ENCODE assay signal across 10 mouse cellular contexts in the genomic region with DNA sequence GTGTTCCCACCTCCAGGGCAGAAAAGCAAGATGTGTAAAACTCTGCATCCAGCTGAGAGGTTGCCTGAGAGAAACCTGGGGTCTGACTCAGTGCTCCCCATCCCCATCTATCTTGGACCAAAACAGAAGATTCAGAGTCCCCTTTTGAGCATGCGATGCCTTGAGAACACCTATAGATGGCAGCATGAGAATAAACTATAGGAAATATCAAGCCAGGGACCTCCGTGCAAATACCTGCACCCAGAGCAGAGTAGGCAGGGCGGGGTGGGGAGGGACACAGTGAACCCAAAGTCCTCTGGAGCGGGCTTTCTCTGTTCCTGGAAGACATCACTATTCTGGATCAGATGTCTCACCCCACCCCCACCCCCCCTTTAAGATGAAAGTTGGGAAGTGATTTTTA. TPM values are rescaled to one million over a fixed set of nuclear protein-coding genes. Genes with fewer than 3 reads are reported as not detected.
DNase-seq lines count a peak whose midpoint lies in the region; ATAC-seq and TF ChIP-seq lines count a peak whose summit lies in the region.
"Had no signal": no experiment of that assay in that cellular context is flagged by ENCODE, and none has a peak within 500 bp of the region (broad histone marks: within the 10 kb centered on the region; RNA-seq: fewer than 3 reads in every experiment).

No protein-coding gene starts in this region.

- H3K9ac ChIP-seq in forebrain, embryonic 16.5 days (replicated peaks; ENCODE audit: low read depth, low read length), result no peak overlapping the region
- no peak overlapping the region for H3K9ac ChIP-seq in forebrain, embryonic 11.5 days (ENCODE audit: low read length)
- H3K9ac ChIP-seq: limb, embryonic 12.5 days had no signal

- peaks cover 9% of the 10 kb centered on the region; the same call in 1 of the 2 replicates for H3K4me1 ChIP-seq in forebrain, embryonic 16.5 days (replicated peaks; ENCODE audit: control insufficient read depth, insufficient read depth, low read length)
- no peaks in the 10 kb centered on the region for H3K4me1 ChIP-seq in forebrain, embryonic 11.5 days (replicated peaks; ENCODE audit: control insufficient read depth, insufficient read depth, low read length)

- H3K36me3 ChIP-seq in forebrain, embryonic 16.5 days (ENCODE audit: control insufficient read depth, insufficient read depth), result no peaks in the 10 kb centered on the region
- no peaks in the 10 kb centered on the region for H3K36me3 ChIP-seq in forebrain, embryonic 11.5 days (ENCODE audit: control insufficient read depth, insufficient read depth, low read length)
- H3K36me3 ChIP-seq: limb, embryonic 12.5 days had no signal

- DNase-seq in forebrain, embryonic 11.5 days (ENCODE audit: low spot score), result no peak
- no peak for DNase-seq in left cerebral cortex, adult 2 months (ENCODE audit: extremely low spot score in 1 of 2, low spot score in 2 of 2)
- no peak for DNase-seq in left cerebral cortex, adult 8-10 months (ENCODE audit: low spot score in 2 of 2)
- peak; percentile 21 for DNase-seq in A20 (ENCODE audit: low read depth, low spot score)
- DNase-seq in ZHBTc4 (ENCODE audit: low read depth, low spot score), result peak; percentile 25
- no peak for DNase-seq in ovary, postnatal 14 days (ENCODE audit: low spot score)
- DNase-seq: cerebellum, adult 9-11 months had no signal

- no peak overlapping the region for H3K4me2 ChIP-seq in forebrain, embryonic 16.5 days (ENCODE audit: low read length)
- no peak overlapping the region for H3K4me2 ChIP-seq in forebrain, embryonic 11.5 days (ENCODE audit: low read depth, low read length, severe bottlenecking)
- H3K4me2 ChIP-seq: limb, embryonic 12.5 days had no signal

- 55% methylated on average over 4 of the region's 4 CpGs for WGBS in forebrain, embryonic 16.5 days
- WGBS in forebrain, embryonic 11.5 days, result 44% methylated on average over 4 of the region's 4 CpGs

- no peaks in the 10 kb centered on the region for H3K9me3 ChIP-seq in forebrain, embryonic 16.5 days (ENCODE audit: control insufficient read depth, low read length)
- no peaks in the 10 kb centered on the region for H3K9me3 ChIP-seq in forebrain, embryonic 11.5 days (ENCODE audit: control insufficient read depth, low read length)
- H3K9me3 ChIP-seq: limb, embryonic 12.5 days had no signal

- peak; percentile 45; the same call in 1 of the 2 replicates for ATAC-seq in forebrain, embryonic 16.5 days
- ATAC-seq in forebrain, embryonic 11.5 days (replicated peaks; ENCODE audit: low FRiP score), result no peak
- ATAC-seq in megakaryocyte, adult 5-6 weeks (ENCODE audit: poor library complexity, severe bottlenecking), result no peak

- H3K27ac ChIP-seq in forebrain, embryonic 16.5 days (ENCODE audit: low read length), result no peak overlapping the region
- no peak overlapping the region for H3K27ac ChIP-seq in forebrain, embryonic 11.5 days (ENCODE audit: low read depth, low read length)
- H3K27ac ChIP-seq in left cerebral cortex, adult 2 months, result no peak overlapping the region
- H3K27ac ChIP-seq: limb, embryonic 12.5 days had no signal

- no peak overlapping the region for H3K4me3 ChIP-seq in forebrain, embryonic 16.5 days (replicated peaks; ENCODE audit: low read length)
- no peak overlapping the region for H3K4me3 ChIP-seq in forebrain, embryonic 11.5 days (ENCODE audit: low read depth, low read length)
- no peak overlapping the region for H3K4me3 ChIP-seq in left cerebral cortex, adult 2 months
- H3K4me3 ChIP-seq: limb, embryonic 12.5 days had no signal

- intact Hi-C loops in left cerebral cortex, adult 2 months (cut with DNase I), result loop anchor here (1.0 to 5.0 kb wide), 4 partner anchors 61 to 574 kb away; a partner anchor contains a TSS

- H3K27me3 ChIP-seq in forebrain, embryonic 16.5 days (replicated peaks; ENCODE audit: control insufficient read depth, insufficient read depth, low read length), result no peaks in the 10 kb centered on the region
- H3K27me3 ChIP-seq in forebrain, embryonic 11.5 days (ENCODE audit: control insufficient read depth, insufficient read depth, low read length), result no peaks in the 10 kb centered on the region

- peak; percentile 57 for TF ChIP-seq CTCF in left cerebral cortex, adult 2 months (IDR thresholded peaks at IDR 0.05)

RNA-seq across cellular contexts. Expression of a gene that starts 11.2 kb away (rescaled TPM):
- 0.20 and 0.34 TPM in 2 replicates for polyA plus RNA-seq in forebrain, embryonic 16.5 days (2015; fragmentation: Nextera tagmentation; extraction: Ambion mirVana)
- polyA plus RNA-seq in forebrain, embryonic 11.5 days (2014; fragmentation: Nextera tagmentation; extraction: Ambion mirVana), result 0.15 and 0.16 TPM in 2 replicates
- total RNA-seq in left cerebral cortex, adult 2 months (2021), result under 1 TPM; 0.18 to 0.23 TPM
- under 1 TPM; 0.14 to 0.39 (median 0.18) TPM for total RNA-seq in left cerebral cortex, adult 8-10 months (2022)
- total RNA-seq in megakaryocyte, adult 5-6 weeks (2015), result not detected in 2 replicates
- not detected in 2 replicates for total RNA-seq in megakaryocyte, adult 5-6 weeks (2017)

Comparison
In these comparisons a context has a peak if more than half of its experiments do, and no peak if none do; other contexts are left out.
1. DNase-seq: peak in A20 (single experiment) and ZHBTc4 (single experiment); none in forebrain, embryonic 11.5 days (single experiment), left cerebral cortex, adult 2 months (0 of 2), left cerebral cortex, adult 8-10 months (0 of 2) and ovary, postnatal 14 days (single experiment).